Mouse (Mus musculus) hindbrain, embryonic 12.5 days (tissue): ENCODE measurements around the gene Dntt. TPM values are rescaled to one million over a fixed set of nuclear protein-coding genes. Genes with fewer than 3 reads are reported as not detected.

Experiments
- ATAC-seq: fragments of 200-750 bp; cut with Nextera tagmentation; 2 replicates; pipeline ENCODE4 v1.8.0; 2017; ENCODE audit warnings: moderate TSS enrichment; ENCODE audit not compliant: low FRiP score
- H3K27ac ChIP-seq: fragments of 300-500 bp; sonication (generic); 2 replicates; pipeline ENCODE4 v1.5.1; 2016; ENCODE audit warnings: mild to moderate bottlenecking
- H3K27me3 ChIP-seq: fragments of 300-500 bp; sonication (generic); 2 replicates; pipeline ENCODE4 v1.6.1; 2016; ENCODE audit warnings: mild to moderate bottlenecking
- H3K36me3 ChIP-seq: fragments of 300-500 bp; sonication (generic); 2 replicates; pipeline ENCODE4 v1.6.1; 2016; ENCODE audit warnings: mild to moderate bottlenecking
- H3K4me1 ChIP-seq: fragments of 300-500 bp; sonication (generic); 2 replicates; pipeline ENCODE4 v1.6.1; 2016
- H3K4me2 ChIP-seq: fragments of 300-500 bp; sonication (generic); replicated peaks from 2 replicates; pipeline ENCODE4 v1.6.1; 2016; ENCODE audit warnings: mild to moderate bottlenecking
- H3K4me3 ChIP-seq: fragments of 300-500 bp; sonication (generic); 2 replicates; pipeline ENCODE4 v1.5.1; 2016; ENCODE audit warnings: mild to moderate bottlenecking
- H3K9ac ChIP-seq: fragments of 300-500 bp; sonication (generic); 2 replicates; pipeline ENCODE4 v1.6.1; 2016; ENCODE audit warnings: mild to moderate bottlenecking, moderate library complexity
- H3K9me3 ChIP-seq: fragments of 300-500 bp; sonication (generic); replicated peaks from 2 replicates; pipeline ENCODE4 v1.6.1; 2016; ENCODE audit warnings: mild to moderate bottlenecking
- WGBS: fragments of 180-500 bp; shearing (Covaris S2); methylation state at CpG from one replicate; pipeline ENCODE4 v1.1.7; 2016; 5-methylcytosine and 5-hydroxymethylcytosine counted together
- polyA plus RNA-seq: library from polyadenylated mRNA; unstranded; fragments of >200 nt; fragmentation: Nextera tagmentation; extraction: Ambion mirVana; gene quantifications from 2 replicates; pipeline ENCODE4 v1.2.1, GENCODE M21; 2016

The Dntt gene
- 0.14 TPM in 1 of 2 replicates, not detected in the other for polyA plus RNA-seq

DNA sequence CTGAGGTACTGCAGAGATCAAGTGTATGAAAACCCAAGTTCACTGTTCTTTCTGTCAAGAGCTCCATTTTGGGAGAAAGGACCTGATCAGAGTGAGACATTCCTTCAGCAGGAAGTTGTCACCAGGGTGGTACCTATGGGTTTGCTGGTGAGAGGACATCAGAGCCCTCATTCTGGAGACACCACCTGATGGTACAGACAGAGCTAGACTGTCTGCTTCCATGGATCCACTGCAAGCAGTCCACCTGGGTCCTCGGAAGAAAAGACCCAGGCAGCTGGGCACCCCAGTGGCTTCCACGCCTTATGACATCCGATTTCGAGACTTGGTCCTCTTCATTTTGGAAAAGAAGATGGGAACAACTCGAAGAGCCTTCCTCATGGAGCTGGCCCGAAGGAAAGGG, at the start of gene Dntt:
Gene Dntt, plus strand, starts transcription at position 57 of the 400 bp plus-strand sequence.
- Histone ChIP-seq H3K9me3 (no peaks in the 10 kb centered on the region), H3K4me3 (no peak within 1 kb of the TSS), H3K27ac (no peak within 1 kb of the TSS), H3K36me3 (no peaks in the 10 kb centered on the region), H3K4me2 (no peak within 1 kb of the TSS), H3K9ac (no peak within 1 kb of the TSS), H3K4me1 (no peaks in the 10 kb centered on the region), H3K27me3 (no peaks in the 10 kb centered on the region)
- 87% methylated on average over 6 of the region's 6 CpGs for WGBS
- ATAC-seq = no peak

DNA sequence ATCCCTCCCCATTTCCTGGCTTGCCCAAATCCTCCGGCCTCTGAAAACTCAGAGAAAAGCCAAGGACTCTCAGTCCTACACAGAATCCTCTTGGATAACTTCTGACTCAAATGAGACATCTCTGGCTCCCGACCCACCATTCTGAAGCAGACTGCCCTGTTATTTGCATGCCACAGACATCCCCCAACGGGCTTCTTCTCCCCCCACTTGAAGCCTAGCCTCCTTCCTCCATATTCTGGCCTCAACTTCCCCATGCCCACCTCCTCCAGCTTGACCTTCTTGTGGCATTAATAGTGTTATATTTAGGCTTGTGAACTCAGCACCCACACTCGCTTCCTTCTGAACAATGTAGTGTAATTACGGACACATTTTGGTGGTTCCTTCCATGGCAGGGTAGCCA, 48.4 kb upstream of the Dntt start:
- H3K4me3 ChIP-seq = no peak overlapping the region
- H3K27ac ChIP-seq = no peak overlapping the region
- WGBS = 83% methylated on average over 5 of the region's 5 CpGs
- H3K9ac ChIP-seq = no peak overlapping the region
- H3K36me3 ChIP-seq = no peaks in the 10 kb centered on the region
- no peaks in the 10 kb centered on the region for H3K27me3 ChIP-seq
- no peaks in the 10 kb centered on the region for H3K9me3 ChIP-seq
- ATAC-seq = no peak
- H3K4me1 ChIP-seq = no peaks in the 10 kb centered on the region
- H3K4me2 ChIP-seq = no peak overlapping the region

DNA sequence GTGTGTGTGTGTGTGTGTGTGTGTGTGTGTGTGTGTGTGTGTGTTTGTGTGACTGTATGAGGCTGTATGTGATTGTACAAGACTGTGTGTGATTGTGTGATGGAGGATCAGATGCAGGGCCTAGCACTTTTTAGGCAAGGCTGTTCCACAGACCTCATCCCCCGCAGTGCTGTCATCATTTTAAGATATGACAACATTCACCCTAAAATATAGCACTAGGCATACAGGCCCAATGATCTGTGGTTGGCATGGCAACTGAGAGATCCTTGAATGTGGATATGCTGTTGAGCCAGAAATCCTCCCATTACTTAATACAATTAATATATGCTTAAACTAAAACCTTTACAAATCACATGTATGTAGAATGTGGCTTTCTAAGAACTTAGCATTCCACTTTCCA, 44.5 kb upstream of the Dntt start:
- H3K27me3 ChIP-seq = no peaks in the 10 kb centered on the region
- no peaks in the 10 kb centered on the region for H3K36me3 ChIP-seq
- 100% methylated on average over 1 of the region's 1 CpGs for WGBS
- H3K4me1 ChIP-seq = no peaks in the 10 kb centered on the region
- no peak for ATAC-seq
- H3K9ac ChIP-seq = no peak overlapping the region
- no peak overlapping the region for H3K4me2 ChIP-seq
- H3K27ac ChIP-seq = no peak overlapping the region
- H3K9me3 ChIP-seq = no peaks in the 10 kb centered on the region
- no peak overlapping the region for H3K4me3 ChIP-seq

DNA sequence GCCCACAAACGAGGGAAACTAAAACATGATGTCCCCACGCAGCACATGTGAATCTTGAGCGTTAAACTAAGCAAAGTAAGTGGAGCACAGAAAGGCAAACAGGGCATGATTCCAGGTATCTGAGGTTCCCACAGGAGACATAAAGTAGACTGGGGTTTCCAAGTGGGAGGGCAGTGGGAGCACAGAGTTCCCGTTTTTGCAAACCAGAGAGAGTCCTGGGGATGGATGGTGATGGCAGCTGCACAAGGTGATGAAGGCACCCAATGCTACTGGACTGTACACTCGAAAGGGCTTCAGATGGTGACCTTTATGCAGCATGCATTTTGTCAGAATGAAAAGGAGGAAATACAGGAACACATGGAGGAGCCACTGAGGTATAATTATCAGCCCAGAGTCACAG, 40.2 kb upstream of the Dntt start:
- Histone ChIP-seq H3K27me3 (no peaks in the 10 kb centered on the region), H3K4me1 (no peaks in the 10 kb centered on the region), H3K27ac (no peak overlapping the region), H3K4me2 (no peak overlapping the region), H3K36me3 (no peaks in the 10 kb centered on the region), H3K9ac (no peak overlapping the region), H3K4me3 (no peak overlapping the region), H3K9me3 (no peaks in the 10 kb centered on the region)
- 85% methylated on average over 5 of the region's 5 CpGs for WGBS
- ATAC-seq = no peak

- no peak for ATAC-seq
- Histone ChIP-seq H3K9me3 (no peaks in the 10 kb centered on the region), H3K27me3 (no peaks in the 10 kb centered on the region), H3K27ac (no peak overlapping the region), H3K4me3 (no peak overlapping the region), H3K36me3 (no peaks in the 10 kb centered on the region), H3K9ac (no peak overlapping the region), H3K4me2 (no peak overlapping the region), H3K4me1 (no peaks in the 10 kb centered on the region)
- 83% methylated on average over 9 of the region's 9 CpGs for WGBS
Measured at GRCm38 (mm10) chr19:40989961-40990600, 39.0 kb upstream of the Dntt start.

DNA sequence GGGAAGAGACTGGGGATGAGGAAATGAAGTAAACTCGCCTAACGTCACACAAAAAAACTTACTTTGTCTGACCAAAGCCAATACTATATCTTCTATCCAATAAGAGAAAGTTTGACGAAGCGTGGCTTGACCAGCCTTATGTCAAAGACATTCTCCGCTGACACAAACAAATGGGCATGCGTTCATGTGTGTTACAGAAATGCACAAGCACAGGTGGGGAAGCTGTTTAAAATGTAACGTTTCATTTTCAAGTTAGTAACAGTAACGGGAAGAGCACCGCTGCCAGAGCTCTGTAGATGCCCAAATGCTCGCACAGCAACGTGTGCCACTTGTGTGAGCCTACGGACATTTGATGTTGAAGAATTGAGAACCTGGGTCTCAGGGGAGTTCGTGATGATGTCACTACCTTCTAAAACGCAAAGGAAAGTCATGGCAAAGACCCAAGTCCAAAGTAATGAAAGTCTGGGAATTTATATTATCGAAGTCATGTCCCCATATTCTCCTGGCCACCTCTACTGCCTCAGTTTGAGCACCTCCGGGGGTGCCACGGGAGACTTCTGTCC, 38.2 kb upstream of the Dntt start:
- H3K27me3 ChIP-seq = no peaks in the 10 kb centered on the region
- WGBS = 92% methylated on average over 17 of the region's 17 CpGs
- H3K27ac ChIP-seq = no peak overlapping the region
- no peak overlapping the region for H3K4me2 ChIP-seq
- no peaks in the 10 kb centered on the region for H3K36me3 ChIP-seq
- H3K4me3 ChIP-seq = no peak overlapping the region
- no peak for ATAC-seq
- H3K9ac ChIP-seq = no peak overlapping the region
- H3K9me3 ChIP-seq = no peaks in the 10 kb centered on the region
- no peaks in the 10 kb centered on the region for H3K4me1 ChIP-seq

GRCm38 (mm10) chr19:40991626-40992025, 37.4 kb upstream of the Dntt start:
- Histone ChIP-seq H3K27me3 (no peaks in the 10 kb centered on the region), H3K9me3 (no peaks in the 10 kb centered on the region), H3K4me2 (no peak overlapping the region), H3K9ac (no peak overlapping the region), H3K27ac (no peak overlapping the region), H3K4me1 (no peaks in the 10 kb centered on the region), H3K36me3 (no peaks in the 10 kb centered on the region), H3K4me3 (no peak overlapping the region)
- ATAC-seq = no peak
- 85% methylated on average over 6 of the region's 7 CpGs for WGBS

DNA sequence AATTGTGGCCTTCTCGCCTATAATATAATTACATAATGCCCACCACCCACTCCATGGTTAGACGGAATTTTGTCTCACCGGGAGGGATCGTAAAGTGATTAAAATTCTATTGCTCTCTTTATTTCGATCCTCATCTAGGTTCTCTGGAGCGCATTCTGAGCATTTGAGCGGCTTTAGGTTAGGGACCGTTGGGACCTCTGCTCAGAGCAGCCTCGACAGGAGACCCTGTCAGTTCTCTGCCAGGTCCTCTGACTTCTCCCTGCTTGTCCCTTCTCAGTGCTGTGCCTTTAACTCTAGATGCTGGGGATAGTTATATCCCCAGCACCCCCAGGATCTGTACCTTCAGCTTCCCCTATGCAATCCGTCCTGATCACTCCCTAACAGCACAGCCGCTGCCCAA, 37.0 kb upstream of the Dntt start:
- H3K27ac ChIP-seq = no peak overlapping the region
- no peak overlapping the region for H3K9ac ChIP-seq
- ATAC-seq = no peak
- no peak overlapping the region for H3K4me2 ChIP-seq
- H3K4me1 ChIP-seq = no peaks in the 10 kb centered on the region
- WGBS = 82% methylated on average over 11 of the region's 11 CpGs
- H3K4me3 ChIP-seq = no peak overlapping the region
- no peaks in the 10 kb centered on the region for H3K27me3 ChIP-seq
- H3K9me3 ChIP-seq = no peaks in the 10 kb centered on the region
- no peaks in the 10 kb centered on the region for H3K36me3 ChIP-seq

DNA sequence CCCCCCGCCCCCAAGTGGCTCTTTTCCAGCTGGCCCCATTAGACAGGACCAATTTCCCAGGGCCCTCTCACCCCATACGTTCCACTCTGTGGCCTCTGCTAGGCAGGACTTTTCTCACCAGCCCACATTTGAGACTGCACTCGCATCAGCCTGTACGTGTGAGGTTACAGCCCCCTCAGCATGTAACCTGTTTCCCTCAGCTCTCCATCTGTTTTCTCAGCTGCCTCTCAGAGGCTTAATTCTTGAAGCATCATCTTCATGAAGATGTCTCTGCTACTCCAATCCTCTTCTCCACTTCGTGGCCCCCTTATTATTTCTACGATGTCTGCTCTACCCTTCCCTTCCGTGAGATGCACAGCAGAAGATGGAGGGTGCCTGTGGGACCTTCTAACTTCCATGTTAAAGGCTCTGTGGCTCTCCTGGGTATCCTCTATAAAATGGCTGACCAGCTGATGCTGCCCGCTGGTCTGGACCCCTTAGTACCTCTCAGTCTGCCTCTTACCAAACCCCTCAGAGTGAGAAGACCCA, 36.5 kb upstream of the Dntt start:
- no peak overlapping the region for H3K27ac ChIP-seq
- no peaks in the 10 kb centered on the region for H3K27me3 ChIP-seq
- H3K36me3 ChIP-seq = no peaks in the 10 kb centered on the region
- no peaks in the 10 kb centered on the region for H3K9me3 ChIP-seq
- no peaks in the 10 kb centered on the region for H3K4me1 ChIP-seq
- no peak for ATAC-seq
- no peak overlapping the region for H3K4me2 ChIP-seq
- H3K4me3 ChIP-seq = no peak overlapping the region
- H3K9ac ChIP-seq = no peak overlapping the region
- 67% methylated on average over 8 of the region's 8 CpGs for WGBS

- H3K9ac ChIP-seq = no peak overlapping the region
- no peak overlapping the region for H3K4me2 ChIP-seq
- 94% methylated on average over 5 of the region's 5 CpGs for WGBS
- no peaks in the 10 kb centered on the region for H3K4me1 ChIP-seq
- H3K36me3 ChIP-seq = no peaks in the 10 kb centered on the region
- no peaks in the 10 kb centered on the region for H3K27me3 ChIP-seq
- H3K4me3 ChIP-seq = no peak overlapping the region
- H3K27ac ChIP-seq = no peak overlapping the region
- H3K9me3 ChIP-seq = no peaks in the 10 kb centered on the region
- no peak for ATAC-seq
Measured at GRCm38 (mm10) chr19:40993356-40993755, 35.7 kb upstream of the Dntt start.

DNA sequence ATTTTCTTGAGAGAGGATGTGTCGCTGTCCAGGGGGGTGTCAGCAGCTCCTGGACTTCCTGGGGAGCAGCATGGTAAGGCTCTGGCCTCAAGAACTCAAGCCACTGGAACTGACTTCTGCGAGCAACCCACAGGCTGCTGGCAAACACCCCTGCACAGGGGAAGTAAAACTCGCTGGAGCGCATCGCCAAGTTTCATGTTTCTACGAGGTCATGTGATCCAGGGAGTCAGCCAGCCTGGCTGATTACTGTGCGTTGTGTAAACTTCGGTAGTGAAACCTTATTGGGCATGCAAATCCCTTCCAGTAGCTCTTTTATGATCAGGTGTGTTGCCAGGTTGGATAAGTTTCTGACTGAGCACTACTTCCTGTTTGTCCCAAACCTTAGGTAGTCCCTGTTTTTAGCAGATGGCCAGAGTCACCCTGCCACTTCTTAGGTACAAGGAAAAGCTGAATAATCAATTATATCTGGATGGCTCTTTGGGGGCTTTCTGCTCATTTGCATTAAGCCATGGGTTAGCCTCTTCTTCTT, 35.0 kb upstream of the Dntt start, which contains the start of gene Blnk:
Gene Blnk, minus strand, starts transcription at position 479 of the 529 bp plus-strand sequence.
- Histone ChIP-seq H3K4me3 (no peak within 1 kb of the TSS), H3K4me2 (no peak within 1 kb of the TSS), H3K27ac (no peak within 1 kb of the TSS), H3K27me3 (no peaks in the 10 kb centered on the region), H3K9ac (no peak within 1 kb of the TSS), H3K36me3 (no peaks in the 10 kb centered on the region), H3K4me1 (no peaks in the 10 kb centered on the region), H3K9me3 (no peaks in the 10 kb centered on the region)
- ATAC-seq = no peak
- 66% methylated on average over 8 of the region's 8 CpGs for WGBS

GRCm38 (mm10) chr19:40994911-40995310, 34.2 kb upstream of the Dntt start:
- H3K4me2 ChIP-seq = no peak overlapping the region
- WGBS = 76% methylated on average over 7 of the region's 7 CpGs
- H3K27ac ChIP-seq = no peak overlapping the region
- H3K4me3 ChIP-seq = no peak overlapping the region
- ATAC-seq = no peak
- H3K36me3 ChIP-seq = no peaks in the 10 kb centered on the region
- no peaks in the 10 kb centered on the region for H3K4me1 ChIP-seq
- no peaks in the 10 kb centered on the region for H3K9me3 ChIP-seq
- no peaks in the 10 kb centered on the region for H3K27me3 ChIP-seq
- no peak overlapping the region for H3K9ac ChIP-seq
